Mouse (Mus musculus) erythroid progenitor cell, adult 5-6 weeks (primary cell): ENCODE measurements around the gene Ttc33. TPM values are rescaled to one million over a fixed set of nuclear protein-coding genes. Genes with fewer than 3 reads are reported as not detected.

Source experiments
- ATAC-seq: replicated peaks from 2 replicates; pipeline ENCODE4 v1.8.0; 2016; ENCODE audit warnings: moderate number of reproducible peaks, mild to moderate bottlenecking, moderate TSS enrichment, inconsistent platforms; ENCODE audit not compliant: poor library complexity, low FRiP score, severe bottlenecking
- total RNA-seq, 2 experiments: library from RNA; stranded (forward) in 1 of 2; stranded (reverse) in 1 of 2; fragments of 150-400 nt in 1 of 2; fragments of 186-747, 209-891 nt in 1 of 2; gene quantifications; 2 replicates each; pipeline versions ENCODE4 v1.2.3 to v1.2.4; 2015 to 2017; ENCODE audit warnings: low replicate concordance in 2 of 2

The Ttc33 gene
- total RNA-seq, 2 experiments from 2014 or later, result 1.7 to 4.8 TPM

DNA sequence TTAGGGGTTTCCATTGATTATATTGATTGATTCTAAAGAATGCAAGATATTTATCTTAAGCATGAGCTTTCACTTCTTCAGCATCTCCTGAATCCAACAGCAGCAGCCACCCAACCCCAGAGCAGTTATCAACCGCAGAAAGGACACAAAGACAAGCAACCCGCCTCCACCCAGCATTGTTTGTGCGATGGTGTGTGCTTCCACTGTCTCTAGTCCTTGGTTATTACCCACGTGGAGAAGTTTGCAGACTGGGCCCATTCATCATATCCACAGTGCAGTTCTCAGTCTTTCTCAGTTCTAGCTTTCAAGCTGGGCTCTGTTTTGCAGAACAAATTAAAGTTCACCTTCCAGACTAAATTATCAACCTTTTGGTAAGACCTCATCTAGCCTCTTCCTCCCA lies 54.0 kb downstream of the Ttc33 start:
- no peak for ATAC-seq

DNA sequence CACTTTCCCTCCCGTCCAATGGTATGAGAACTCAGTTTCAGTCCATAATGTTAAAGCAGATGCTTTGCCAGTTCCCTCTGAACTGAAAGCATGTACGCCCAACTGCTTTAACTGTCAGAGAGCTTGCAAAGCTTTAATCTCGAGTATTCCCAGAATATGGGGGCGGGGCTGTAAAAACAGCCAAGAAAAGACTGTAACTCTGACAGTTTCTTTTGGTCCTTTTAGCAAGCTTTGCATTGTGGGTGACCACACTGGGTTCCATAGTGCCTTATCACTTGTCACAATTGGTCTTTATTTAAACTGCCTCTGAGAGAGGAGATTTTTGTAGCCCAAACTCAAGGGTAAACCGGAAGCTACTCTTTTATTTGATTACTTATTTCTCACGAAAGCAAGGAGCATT lies 54.6 kb downstream of the Ttc33 start:
- no peak for ATAC-seq

DNA sequence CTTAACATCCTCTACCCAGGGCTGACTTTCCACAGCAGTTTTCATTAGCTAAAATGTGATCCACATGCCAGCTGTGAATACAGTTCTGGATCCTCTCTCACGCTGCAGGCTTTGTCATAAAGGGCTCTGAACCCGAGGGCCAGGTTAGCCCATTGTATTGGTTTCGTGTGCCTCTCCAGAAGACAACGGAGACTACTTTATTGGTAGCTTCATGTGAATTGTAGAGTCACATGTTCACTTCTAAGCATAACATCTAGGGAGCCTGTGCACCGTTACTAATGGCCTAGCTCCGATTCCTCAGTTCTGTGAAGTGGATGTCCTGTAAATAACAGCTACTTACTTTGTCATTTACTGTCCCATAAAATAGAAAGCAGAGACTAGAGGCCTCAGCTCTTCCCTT lies 55.0 kb downstream of the Ttc33 start:
- no peak for ATAC-seq

DNA sequence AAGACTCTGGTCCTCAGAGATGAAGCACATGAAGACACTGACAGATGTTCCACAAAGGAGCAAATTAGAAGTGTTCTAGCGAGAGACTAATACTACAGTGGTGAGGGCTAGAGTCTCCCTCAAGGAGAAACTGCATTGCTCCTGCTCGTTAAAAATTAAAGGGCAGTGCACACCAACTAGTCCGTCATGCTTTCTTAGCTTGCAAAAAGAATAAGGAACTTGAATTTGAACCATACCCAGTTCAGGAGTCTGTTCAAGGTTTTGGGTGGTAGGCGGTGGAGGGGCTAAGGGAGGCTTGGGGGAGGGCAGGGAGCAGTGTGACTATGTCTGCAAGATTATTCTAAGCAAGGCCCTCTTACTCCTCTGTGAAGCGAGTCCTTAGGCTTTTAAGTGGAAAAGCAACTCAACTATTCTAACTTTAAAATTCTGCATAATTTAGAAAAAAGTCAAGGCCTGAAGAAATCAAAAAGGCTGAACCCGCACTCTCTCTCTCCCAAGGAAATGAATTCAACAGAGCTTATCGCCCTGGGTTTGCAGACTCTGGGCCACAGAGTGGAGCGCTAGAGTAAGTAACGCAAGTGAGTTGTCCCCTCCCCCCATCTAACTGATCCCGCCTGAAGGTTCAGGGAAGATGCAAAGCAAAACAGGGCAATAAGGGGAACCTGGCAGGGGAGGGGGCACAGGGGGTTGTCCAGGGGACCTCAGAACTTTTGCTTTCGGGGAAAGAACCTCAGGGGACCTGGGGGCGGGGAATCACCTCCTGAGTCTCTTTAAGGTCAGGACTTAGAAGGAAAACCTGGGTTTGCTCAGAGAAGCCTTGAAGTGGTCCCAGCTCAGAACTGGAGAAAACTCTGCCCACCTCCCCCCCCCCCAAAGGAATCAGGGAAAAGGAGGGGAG lies 56.2 kb downstream of the Ttc33 start:
- ATAC-seq, result no peak

DNA sequence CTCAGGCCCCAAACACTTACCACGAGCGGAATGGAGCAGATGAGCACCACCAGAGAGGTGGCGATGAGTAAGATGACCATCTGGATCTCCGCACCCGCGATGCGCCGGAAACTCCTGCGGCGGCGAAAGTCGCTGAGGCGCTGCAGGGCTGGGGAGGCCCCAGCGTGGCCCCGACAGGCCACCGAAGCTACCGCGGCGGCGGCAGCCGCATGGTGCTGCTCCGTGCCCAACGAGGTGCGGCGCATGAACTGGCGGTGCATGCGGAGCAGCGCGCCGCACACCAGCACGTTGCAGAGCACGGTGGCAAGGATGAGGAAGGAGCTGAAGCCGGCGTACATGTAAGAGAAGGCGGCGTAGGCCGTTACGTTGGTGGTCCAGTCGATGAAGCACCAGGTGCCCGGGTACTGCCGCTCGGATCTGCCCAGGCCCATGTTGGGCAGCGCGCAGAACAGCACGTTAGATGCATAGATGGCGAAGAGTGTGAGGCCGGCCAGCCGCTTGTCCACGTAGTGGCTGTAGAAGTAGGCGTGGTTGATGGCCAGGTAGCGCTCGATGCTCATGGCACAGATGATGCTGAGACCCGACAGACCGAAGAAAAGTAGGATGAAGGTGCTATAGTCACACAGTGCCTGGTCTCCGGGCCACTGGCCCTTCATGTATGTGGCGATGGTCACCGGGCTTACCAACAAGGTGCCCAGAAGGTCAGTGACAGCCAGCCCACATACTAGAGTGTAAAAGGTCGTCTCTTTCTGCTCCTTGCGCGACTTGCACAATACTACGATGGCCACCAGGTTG lies 57.1 kb downstream of the Ttc33 start:
- ATAC-seq, result peak; percentile 13

DNA sequence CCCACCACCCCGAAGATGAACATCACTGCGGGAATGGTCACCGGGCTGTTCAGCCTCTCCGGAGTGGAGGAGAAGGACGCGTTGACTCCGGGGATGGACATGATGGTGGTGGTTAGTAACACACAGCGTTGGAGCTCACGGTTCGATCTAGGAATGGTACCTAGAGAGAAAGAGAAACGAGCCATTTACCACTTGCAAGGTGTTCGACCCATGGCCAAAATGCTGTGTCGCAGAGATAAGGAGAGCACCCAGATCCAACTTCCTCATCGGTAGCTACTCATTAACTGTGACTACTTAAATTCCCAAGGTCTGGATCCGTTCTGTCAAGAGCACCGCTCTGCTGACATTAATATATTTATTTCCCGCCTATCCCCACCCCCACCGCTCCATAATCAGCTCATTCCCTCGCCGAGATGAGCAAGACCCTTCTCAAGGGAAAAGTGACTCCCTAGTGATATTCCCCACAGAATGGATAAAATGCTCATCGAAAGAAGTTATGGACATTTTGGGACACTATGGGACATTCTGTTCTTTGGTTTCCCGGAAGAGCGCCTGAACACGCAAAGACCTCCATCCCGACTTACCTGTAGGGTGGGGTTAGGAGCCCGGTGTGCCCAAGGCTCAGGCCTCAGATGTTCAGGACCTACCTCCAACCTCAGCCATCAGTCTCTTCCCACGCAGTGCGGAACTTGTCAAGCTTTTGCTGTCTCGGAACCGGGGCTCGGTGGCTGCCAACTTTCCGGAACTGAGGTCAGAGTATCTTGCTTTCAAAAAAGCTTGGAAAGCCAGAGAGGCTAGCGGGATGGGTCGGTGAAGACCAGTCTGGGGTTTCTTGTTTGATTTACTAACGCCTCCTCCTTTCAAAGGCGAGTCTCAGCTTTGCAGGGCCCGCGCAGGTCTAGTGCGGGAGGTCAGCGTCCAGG lies 58.0 kb downstream of the Ttc33 start:
- ATAC-seq, result peak; percentile 22

DNA sequence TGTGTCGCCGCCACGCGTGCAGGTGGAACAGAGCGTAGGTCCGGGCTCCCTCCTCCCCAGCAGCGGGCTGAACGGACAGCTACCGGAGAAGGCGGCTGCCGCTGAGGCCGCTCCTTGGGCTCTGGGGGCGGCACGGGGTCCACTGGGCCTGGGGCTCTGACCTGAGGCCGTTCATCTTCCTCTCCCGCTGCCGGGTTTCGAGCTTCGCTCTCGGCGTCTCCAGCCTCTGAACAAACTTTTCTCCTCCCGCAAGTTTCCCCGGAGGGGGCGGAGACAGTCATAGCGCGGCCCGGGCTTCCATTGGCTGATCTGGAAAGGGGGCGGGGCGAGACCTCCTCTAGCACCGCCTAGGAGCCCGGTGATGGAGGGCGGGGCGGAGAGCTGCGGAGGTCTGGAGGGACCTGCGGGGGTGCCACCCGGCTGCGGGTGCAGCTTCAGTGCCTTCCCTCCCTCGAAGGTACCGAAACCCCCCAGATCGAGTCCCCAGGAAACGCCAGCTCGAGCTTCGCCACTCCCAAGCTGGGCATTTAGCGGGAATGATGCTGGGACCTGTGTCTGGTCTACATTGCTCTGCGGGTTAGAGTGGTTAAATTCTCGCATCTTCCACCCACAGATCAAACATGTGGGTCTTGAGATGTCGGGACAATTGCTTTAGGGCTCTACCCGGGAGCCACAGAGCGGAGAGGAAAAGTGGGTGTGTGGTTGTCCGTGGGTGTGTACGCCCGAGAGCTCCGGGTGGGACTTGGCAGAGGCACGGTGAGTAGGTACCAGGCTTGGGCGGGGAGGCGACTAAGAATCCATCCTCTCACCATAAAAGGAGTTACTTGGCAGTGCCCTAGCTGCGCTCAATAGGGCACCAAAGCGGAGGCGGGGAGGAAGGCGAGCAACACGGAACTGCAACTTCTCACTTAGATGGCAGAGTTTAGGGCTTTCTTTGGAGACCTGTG lies 58.9 kb downstream of the Ttc33 start, which contains the start of gene Ptger4:
Gene Ptger4 (minus strand): TSS at position 229 of the 947 bp plus-strand sequence.
- peak; percentile 82 for ATAC-seq

DNA sequence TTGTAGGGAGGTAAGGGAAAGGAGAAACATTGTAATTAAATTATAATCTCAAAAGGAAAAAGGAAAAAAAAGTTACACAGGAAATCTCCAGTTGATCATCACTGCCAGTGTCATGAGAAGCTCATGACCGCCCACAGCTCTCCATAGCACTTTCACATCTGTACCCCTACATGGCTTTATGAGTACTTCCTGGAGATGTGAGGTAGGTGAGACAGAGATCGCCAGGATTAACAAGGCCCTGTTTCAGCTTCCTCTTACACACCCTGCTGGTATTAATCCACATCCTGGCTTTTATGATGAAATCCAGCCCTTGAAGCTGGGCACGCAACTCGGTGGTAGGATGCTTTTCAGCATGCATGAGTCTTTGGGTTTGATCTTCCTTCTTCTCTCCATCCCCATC lies 64.9 kb downstream of the Ttc33 start:
- no peak for ATAC-seq

DNA sequence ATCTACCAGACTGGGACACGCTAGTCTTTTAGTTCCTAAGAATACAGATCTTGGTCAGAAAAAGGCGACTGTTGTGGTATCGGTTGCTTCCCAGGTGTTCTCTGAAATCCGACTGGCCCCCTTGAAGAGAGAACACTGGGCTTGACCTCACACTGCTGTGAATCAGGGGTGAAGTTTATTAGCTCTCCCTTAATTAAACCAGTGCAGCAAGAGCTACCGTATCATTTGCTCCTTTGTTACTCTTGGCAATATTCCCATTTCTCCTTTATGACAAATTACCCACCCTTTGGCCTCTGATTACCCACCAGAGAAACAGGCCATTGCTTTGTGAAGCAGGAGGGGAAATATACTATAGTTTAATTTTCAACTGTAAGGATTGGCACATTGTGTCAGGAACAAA lies 74.9 kb downstream of the Ttc33 start:
- no peak for ATAC-seq

DNA sequence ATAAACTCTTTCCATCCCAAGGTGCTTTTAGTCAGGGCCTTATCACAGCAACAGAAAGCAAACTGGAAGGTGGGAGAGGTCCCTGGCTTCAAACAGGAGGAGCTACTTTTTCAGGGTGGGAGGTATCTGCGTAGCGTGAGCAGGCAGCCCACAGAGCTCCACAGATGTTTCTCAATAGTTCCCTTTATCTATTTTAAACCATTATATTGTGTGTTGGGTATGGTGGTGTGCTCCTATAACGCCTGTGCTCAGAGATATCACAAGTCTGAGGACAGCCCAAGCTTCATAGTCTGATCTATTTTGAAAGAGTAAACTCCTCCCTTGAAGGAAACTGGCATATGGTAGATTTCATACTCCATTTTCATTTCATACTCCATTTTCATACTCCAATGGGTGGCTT lies 75.7 kb downstream of the Ttc33 start:
- ATAC-seq, result peak; percentile 83

DNA sequence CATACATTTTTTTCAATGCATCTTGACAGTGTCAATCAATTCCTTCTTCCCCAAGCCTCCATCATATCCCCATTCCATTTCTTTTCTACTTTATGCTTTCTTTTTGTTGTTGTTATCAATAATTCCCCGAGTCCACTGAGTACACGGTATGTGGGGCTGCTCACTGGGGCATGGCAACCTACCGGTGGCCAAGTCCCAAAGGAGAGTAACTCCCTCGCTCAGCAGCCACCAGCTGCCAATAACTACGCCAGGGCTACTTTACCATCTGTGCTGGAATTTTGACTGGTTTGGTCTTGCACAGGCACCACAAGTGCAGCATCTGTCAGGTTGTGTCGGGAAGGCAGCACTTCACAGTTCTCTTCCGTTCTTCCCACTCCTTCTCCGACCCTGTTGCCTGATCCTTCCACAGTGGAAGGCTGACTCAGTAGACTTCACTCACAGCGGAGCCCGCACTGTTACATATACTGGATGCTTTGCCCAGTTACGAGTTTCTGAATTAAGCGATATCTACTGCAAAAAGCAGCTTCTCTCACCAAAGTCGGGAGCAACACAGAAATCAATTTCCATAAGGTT lies 76.9 kb downstream of the Ttc33 start:
- 0 out of 2 replicates have a peak, but pooled peaks have one; percentile 23 for ATAC-seq

DNA sequence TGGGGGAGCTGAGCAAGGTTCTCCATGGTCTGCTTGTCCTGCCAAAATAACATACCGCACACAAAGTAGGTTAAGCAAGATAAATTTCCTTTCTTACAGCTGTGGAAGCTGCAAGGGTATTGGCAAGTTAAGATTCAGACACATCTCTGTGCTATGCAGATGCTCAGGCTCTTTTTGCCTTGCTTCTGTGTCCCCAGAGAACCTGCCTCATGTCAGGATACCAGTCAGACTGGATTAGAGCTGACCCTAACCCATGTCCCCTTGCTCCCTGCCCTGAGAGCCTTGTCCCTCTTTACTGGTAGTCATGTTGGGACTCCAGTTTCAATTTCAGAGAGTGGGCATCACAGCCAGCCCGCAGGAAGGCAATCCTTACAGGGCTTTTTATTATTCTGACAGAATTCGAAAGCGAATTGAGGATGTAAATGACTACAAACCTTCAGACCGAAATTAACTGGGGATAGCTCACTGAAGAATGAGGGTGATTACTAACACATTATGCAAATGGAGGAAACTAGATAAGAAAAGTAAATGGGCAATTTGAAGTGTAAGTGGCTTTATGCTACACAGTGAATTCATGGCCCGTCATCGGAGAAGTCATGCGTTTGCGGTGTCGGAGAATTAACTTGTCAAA lies 77.7 kb downstream of the Ttc33 start:
- no peak for ATAC-seq

DNA sequence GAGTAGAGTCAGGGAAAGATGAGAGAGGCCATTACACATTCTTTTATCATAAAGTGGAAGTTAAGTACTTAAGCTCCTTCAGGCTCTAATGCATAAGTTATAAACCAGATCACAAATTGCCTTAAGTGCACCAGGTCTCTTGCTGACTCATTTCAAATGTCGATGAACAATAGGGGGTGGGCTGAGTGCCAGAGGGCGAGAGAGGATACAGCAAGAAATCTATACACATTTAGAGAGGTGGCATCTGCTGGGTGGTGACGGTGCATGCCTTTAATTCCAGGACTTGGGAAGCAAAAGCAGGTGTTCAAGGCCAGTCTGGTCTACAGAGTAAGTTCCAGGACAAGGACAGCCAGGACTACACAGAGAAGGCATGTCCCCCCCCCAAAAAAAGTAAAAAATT lies 80.8 kb downstream of the Ttc33 start:
- ATAC-seq, result no peak

Other genes starting within 250 kb of the Ttc33 start
- not detected in 2 replicates for gene C7, start 121.8 kb upstream of the Ttc33 start, total RNA-seq (2015; ENCODE audit: low replicate concordance)
- not detected in 2 replicates for gene C7, start 121.8 kb upstream of the Ttc33 start, total RNA-seq (2017; ENCODE audit: low replicate concordance)
- gene Card6, start 77.0 kb upstream of the Ttc33 start, total RNA-seq (2015; ENCODE audit: low replicate concordance), result 4.2 and 9.4 TPM in 2 replicates
- 0.64 and 1.9 TPM in 2 replicates for gene Card6, start 77.0 kb upstream of the Ttc33 start, total RNA-seq (2017; ENCODE audit: low replicate concordance)
- gene Rpl37, start 68.9 kb upstream of the Ttc33 start, total RNA-seq (2015; ENCODE audit: low replicate concordance), result 257 and 311 TPM in 2 replicates
- gene Rpl37, start 68.9 kb upstream of the Ttc33 start, total RNA-seq (2017; ENCODE audit: low replicate concordance), result 233 and 410 TPM in 2 replicates
- 44.3 and 51.6 TPM in 2 replicates for gene Prkaa1, start 41.7 kb upstream of the Ttc33 start, total RNA-seq (2015; ENCODE audit: low replicate concordance)
- gene Prkaa1, start 41.7 kb upstream of the Ttc33 start, total RNA-seq (2017; ENCODE audit: low replicate concordance), result 19.4 and 20.3 TPM in 2 replicates
- gene Ptger4, start 58.7 kb downstream of the Ttc33 start, total RNA-seq (2015; ENCODE audit: low replicate concordance), result 4.2 and 6.8 TPM in 2 replicates
- gene Ptger4, start 58.7 kb downstream of the Ttc33 start, total RNA-seq (2017; ENCODE audit: low replicate concordance), result 5.5 and 5.8 TPM in 2 replicates